Mouse (Mus musculus) cerebellum, adult 11 months (tissue): ENCODE measurements around the gene Nrcam.
"Not testable (repeated sequence)": the region's sequence is repeated elsewhere in the genome, so short reads cannot be mapped to it uniquely, and the experiment has no call there.

Source experiments
- DNase-seq: peaks from one replicate; pipeline ENCODE4 v3.0.0; 2022

Gene Nrcam

DNA sequence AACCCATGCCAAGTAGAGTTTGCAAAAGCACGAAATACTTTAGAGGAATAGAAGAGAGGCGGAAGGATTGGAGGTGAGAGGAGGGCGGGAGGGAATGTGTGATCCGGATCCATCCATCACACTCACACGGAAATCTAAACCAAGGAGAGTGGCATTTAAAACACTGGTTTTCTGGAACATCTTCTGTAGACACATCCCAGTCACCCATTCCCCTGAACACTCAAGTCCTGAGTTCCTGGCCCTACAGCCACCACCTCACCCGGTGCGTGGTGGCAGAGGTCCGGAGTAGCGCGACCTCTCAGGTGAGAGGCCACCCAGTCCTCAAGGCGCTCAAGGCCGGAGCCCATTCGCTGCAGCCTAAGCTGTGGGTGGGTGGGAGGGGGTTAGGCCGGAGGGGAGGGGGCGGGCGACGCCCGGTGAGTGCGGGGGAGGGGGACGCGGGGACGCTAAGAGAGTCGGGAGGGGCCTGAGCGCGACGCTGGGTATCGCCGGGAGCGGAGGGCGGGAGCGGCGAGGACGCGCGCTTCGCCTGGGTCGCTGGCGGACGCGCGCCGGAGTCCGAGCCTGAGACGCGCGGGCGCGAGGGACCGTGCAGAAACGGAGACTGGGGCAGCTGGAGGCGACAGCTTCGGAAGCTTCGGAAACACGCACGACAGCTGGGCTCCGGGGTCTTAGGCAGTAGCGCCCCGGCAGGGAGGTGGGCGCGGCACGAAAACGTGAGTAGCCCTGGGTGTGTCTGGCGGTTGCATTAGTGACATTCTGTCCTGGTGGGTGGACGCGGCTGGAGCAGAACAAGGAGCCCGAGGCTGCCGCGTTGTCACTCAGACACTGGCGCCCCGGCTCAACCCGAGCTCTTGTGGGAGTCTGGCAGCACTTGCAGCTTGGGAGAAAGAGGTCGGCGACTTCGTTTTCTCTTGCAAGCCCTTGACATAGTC lies at the start of gene Nrcam:
Nrcam (plus strand) TSS at position 505 of the 935 bp plus-strand sequence.
- peak; percentile 70 for DNase-seq

DNA sequence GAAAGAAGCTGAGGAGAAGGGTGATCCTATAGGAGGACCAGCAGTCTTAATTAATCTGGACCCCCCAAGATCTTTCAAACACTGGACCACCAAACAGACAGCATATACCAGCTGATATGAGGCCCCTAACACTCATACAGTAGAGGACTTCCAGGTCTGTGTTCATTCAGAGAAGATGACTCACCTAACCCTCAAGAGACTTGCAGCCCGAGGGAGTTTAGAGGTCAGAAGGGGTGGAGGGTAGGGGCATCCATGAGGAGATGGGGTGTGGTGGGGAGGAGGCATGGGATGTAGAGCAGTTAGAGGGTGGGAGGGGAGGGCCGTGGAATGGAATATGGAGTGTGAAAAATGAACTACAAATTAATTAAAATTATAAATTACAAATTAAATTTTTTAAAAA lies 48.5 kb upstream of the Nrcam start:
- not testable (repeated sequence) for DNase-seq

DNA sequence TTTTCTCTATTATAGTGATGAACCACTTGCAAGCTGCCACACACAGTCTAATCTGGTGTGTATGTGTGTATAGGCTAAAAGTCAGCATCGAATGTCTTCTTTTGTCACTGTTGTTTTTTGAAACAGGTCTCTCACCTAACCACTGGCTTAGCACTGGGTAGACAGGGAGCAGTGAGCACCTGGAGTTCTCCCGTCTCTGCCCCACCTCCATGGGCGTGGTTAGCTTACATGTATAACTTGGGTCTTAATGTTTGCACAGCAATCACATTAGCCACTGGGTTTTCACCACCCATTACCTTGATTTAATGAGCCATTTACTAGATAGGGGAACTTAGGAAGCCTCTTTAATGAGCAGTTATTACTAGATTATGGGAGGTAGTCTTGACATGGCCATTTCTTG lies 47.2 kb upstream of the Nrcam start:
- no peak for DNase-seq

DNA sequence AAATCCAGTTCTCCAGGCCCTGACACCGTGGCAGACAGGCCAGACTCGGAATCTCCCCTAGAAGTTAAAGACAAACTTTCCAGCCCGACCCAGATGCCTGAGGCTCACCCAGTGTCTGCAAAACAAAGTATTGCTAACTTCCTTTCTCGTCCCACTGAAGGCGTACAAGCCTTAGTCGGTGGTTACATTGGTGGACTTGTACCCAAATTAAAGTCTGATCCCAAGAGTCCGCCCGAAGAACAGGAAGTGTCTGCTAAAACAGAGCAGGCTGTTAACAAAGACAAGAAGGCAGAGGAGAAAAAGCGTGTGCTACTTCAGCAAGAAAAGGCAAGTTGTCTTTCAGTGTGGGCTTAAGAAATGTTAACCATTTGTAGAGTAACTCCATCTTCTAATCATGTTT lies 45.3 kb upstream of the Nrcam start:
- DNase-seq: no peak

DNA sequence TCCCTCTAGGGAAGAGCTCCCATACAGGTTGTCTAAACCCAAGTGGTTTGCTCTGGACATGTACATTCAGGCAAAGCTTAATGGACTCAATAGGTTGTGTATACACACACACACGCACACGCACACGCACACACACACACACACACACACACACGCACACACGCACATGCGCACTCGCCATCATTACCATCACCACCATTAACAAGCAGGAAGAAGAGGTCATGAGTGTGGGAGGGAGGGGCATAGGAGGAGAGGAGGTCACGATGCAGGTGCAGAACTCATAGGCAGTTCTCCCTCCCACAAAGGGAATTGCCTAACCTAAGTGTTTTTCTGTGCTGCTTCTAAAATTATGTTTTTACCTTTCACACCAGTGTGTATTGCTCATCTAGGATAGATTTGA lies 41.7 kb upstream of the Nrcam start:
- DNase-seq: no peak

DNA sequence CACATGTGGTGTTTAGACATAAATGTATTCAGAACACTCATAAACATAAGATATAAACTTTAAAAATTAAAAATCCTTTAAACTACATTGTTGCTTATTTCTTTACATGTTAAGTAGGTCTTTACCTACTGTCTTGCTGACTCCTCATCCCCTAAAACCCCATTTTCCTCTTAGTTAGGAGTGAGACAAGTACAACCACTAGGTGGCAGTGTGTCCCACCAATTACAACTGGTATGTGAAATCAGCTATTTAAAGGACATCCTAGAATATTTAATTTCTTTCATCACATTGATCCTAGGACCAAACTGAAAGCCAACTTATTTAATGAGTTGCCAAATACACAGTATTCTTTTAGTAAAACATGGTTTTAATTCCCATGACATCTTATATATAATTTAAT lies 36.4 kb upstream of the Nrcam start:
- DNase-seq: peak; percentile 62

DNA sequence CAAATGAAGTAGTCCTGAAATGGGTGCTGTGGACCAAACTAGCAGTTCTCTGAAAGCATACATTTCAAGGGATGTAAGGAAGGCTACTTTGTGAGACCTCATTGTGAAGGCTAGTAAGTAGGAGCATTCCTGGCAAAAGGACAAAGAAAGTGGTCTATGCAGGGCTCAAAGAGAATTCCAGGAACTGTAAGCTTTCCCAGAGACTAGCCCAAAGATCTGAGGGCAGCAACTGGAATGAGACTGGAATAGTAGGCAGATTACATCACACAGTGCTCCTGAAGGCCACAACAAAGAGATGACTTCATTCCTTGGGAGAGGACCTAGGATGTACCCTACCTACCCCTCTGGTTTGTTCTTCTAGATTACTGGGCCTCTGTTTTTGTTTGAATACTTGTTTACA lies 27.9 kb upstream of the Nrcam start:
- no peak for DNase-seq

DNA sequence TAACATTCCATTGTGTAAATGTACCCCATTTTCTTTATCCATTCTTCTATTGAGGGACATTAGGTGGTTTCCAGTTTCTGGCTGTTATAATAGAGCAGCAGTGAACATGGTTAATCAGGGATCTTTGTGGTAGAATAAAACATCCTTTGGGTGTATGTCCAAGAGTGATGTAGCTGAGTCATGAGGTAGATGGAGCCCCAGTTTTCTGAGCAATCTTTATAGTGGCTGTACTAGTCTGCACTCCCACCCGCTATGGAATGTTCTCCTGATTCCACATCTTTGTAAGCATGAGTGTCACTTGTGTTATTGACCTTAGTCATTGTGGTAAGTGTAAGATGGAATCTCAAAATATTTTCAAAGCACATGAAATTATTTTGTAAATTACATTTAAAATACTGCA lies 24.7 kb upstream of the Nrcam start:
- DNase-seq: no peak

DNA sequence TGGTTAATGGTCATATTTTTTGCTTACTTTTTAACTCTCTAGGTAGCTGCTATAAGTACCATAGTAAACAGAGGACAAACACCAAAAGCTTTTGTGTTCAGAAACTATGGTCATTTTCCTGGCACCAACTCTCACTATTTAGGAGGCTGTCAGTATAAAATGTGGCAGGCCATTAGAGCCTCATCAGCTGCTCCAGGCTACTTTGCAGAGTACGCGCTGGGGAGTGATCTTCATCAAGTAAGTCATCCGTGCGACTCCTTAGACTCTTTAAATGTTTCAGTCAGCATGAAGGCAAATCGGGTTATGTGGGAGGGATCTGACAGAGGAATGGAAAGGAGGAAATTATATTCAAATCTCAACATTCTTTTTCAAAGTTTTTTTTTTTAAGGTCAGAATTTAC lies 23.8 kb upstream of the Nrcam start:
- DNase-seq: no peak

DNA sequence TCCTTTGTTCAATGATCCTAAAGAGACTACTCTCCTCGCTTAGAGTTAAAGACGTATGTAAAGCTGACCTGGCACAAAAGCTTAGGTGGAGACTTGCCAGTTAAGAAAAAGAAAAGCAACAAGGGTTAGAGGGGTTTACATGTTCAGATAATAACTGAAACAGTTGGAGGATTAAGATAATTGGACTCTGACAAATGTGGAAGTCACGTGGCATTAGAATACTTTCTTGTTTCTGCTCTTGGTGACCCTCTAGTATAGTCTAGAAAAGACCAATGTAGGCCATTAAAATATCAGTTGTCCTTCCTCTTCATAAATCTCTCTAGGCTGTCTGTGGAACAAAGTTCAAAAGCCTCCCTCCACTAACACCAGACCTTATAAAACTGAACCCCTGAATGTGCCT lies 20.5 kb upstream of the Nrcam start:
- DNase-seq: no peak

DNA sequence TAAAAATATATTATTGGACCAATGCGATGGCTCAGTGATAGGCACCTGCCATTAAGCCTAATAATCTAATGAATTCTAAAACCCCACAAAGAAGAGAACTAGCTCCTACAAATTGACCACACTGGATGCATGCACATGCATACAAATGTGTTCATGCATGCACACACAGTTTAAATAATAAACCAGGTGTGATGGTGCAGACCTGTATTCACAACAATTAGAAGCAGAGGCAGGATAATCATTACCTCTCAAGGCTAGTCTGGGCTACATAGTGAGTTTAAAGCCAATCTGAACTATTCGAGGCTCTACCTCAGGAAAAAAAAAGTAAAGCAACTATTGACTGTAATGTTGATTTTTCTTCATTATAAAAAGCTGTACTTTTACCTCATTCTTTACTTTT lies 13.5 kb upstream of the Nrcam start:
- no peak for DNase-seq

DNA sequence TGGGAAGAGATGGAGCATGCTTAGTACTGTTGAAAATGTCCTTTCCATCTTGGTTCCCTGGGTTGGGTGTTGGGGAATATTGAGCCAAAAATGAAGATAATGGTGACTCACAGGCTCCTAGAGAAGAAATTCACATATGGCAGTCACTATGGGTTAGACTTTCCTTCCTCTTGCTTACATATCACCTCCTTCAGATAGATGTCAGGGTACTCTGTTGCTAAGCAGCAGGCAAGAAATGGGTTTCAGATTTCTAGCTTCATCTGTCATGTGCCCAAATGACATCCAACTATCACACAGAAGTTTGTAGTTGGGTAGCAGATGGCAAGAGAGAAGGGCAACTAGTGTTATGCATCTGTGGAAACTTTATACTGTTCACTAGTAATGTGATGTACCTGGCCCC lies 3.6 kb upstream of the Nrcam start:
- no peak for DNase-seq

DNA sequence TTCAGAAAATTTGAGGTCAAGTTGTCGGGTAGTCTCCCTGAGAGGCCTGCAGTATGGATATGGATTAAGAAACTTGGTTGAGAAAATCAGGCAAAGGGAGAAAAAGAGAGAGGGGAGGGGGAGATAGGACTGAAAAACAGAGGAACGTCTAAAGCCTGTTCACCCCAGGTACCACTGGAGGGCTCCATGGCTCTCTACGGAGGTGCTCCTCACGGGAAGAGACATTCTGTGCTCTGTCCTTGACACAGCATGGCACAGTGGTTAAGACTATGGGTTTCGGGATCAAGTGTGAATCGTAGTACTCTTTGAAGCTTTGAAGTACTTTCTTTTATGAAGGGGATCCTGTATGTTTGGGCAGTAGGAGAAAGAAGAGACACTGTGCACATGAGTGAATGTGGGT lies 1.2 kb upstream of the Nrcam start:
- DNase-seq: peak; percentile 26

DNA sequence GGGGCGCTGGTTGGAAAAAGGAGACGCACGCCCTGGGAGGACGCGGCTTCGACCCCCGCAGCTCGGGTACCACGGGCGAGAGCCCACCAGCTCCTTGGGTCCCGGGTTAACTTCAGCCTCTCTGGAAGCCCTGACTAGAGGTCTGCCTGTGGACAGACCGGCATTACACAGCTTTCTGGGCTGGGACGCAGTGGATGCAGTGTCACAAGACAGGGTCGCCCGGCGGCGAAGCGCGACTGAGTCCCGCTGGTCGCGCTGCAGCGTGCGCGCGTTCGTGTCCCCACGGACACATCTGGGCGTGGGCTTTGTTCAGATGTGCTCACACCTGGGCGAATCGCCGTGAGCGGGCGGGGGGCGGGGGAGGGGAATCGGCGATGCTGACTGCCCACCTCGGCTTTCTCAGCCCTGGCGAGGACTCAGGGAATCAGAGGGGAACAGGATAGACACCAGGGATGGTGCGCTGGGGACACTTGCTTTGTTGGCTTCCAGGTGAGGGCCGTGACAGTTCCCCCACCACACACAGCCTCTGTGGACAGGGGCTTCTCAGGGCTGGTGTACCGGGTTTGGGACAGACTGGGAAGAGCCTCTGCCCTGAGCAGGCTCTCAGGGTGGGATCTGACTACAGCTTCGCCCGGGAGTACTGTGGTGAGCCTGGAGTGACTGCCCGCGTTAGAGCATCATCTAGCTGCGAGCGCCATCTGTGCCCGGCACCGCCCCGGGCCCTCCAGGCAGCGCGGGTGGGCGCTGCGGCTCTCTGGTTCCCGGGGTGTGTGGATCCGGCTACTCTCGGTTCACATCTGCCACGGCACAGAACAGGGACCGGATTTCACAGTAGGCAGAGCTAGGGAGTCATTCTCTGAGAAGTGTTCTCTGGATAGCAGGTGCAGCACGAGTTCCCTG lies 881 bp downstream of the Nrcam start:
- peak; percentile 60 for DNase-seq

DNA sequence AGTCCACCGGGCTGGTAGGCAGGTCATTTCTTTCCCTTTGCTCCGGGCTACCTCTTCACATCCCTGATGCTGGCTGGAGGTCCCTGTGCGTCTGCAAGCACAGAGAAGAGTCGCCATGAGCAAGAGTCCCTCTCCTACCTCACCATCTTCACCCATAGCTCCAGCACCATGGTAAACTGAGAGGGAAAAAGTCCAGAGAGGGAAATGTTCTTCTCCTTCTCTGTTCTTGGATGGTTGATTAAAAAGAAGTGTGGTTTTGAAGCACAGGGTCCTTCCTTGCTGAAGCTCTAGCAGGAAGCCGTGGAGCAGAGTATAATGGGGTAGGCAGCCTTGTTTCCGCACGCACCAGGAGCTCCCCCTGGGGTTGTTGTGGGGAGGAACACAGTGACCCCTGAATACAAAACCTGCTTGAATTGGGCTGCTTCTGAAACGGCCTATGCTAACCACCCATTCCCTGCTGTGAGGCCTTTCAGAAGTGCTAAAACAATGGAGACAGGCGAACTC lies 1.6 kb downstream of the Nrcam start:
- no peak for DNase-seq

DNA sequence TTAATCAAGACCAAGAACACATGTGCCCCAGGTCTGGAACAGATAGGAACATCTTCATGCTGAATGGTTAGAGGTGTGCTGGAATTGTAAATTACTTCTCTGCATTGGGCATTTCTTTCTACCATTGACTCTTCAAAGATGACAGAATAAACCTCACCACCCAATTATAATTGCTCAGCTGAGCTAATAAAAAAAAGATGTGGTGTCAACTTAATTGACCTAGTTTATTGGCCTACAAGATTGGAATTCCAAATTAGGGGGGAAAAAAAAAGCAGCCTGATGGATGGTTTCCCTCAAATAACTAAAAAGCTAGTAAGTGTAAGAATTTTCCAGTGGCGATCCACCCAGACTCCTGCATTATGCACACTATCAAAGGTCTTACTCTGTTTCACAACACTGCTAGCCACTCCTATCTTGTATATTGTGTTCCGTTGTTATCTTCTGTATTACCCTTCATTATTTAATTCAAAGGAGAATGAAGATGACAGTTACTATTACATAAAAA lies 8.5 kb downstream of the Nrcam start:
- no peak for DNase-seq

DNA sequence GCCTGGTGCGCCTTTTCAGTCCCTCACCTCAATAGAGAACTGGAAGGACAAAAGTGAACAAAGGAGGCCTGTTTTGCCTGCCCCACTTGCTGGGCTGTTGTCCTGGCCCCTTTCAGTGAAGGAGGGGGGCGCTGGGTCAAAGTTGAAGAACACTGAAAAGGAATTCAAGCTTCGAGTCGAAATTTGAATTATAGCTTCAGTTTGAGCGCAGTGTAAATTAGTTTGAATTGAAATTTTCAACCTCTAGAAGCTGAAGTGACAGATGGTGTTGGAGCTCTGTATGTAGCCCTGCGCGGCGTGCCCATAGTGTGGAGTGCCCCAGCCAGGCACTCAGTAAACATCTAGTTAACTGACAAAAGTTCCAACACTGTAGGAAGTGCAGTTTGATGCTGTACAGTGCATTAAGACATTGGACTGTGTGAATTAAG lies 9.5 kb downstream of the Nrcam start:
- no peak for DNase-seq

DNA sequence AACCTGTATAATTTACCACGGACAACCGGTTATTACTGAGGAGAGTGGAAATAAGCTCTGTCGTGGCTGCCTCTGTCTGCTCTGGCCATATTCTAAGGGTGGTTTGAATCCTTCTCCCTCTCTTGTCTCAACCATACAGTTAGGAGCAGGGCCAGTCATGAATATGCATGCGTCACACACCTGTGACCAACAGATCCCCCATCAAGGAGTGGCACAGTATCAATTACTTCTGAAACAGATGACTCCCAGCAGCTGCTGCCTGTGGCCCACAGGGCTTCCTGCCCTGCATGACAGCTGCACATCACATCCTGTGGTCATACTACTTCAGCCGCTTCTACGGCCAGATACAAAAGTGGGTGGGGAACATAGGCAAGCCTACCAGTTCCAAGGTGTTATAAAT lies 15.4 kb downstream of the Nrcam start:
- no peak for DNase-seq

DNA sequence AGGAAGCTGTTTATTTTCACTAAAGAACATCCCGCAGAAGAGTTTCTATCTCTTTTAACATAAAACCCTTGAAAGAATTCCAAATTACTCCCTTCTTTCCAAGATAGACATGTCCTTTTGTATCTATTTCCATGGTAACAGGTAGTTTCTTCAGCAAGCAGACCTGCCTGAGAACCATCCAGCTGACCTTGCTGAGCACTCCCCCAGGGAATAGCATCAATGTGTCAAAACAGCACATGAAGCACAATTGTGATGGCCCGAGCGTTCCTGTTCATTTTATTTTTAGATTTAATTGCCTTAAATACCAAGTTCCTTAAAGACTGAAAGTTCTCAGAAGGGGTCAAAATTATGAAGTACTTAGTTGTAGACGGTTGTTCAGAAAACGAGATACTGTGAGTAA lies 16.6 kb downstream of the Nrcam start:
- DNase-seq: no peak

DNA sequence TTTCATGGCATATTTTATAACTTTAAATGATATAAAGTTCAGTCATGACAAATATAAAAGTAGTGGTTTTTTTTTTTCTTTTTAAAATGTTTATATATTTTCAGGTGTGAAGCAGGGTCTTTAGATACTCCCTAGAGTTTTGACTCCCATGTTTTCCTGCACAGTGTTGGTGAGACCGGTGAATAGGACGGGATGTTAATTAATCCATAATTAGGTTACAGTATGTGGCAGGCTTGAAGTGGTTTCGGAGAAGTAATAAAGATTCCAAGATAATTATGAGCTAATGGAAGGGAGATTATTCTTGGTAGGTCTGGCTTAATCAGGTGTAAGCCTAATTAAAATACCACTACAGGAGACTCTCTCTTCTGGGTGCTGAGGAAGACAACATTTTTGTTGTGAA lies 17.5 kb downstream of the Nrcam start:
- no peak for DNase-seq

DNA sequence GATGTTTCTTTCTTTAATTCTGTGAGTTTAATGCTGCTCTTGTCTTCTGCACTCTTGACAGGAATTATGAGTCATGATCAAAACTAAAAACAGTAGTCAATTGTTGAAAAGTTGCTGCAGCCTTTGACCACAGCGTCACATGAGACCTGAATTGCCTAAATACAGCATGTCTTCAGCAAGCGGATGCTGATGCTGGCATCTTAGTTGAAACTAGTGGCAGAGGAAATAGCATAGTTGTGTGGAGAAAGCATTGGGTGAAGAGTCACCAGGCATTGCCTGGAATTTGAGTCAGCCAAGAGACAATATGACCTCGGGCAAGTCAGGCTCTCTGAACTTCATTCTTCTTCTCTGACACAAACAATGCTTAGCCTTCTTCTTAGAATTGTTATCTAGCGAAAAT lies 26.4 kb downstream of the Nrcam start:
- DNase-seq: no peak

DNA sequence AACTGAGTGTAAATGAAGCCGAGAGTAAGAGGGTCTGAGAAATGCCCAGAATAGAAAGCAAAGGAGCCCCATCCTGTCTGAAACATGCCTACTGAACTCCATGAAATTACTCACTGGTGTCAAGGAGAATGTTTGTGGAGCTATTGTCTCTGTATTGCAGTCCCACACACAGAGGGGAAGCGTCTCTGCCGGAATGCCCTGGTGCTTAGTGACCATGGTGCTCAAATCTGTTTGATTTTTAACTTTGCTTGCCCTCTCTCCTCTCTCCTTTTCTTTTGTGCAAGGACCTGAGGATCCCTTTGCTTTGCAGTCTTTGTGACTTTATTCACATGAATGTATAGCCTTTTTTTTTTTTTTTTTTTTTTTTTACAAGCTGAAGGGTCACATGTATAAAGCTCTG lies 28.8 kb downstream of the Nrcam start:
- DNase-seq: no peak

DNA sequence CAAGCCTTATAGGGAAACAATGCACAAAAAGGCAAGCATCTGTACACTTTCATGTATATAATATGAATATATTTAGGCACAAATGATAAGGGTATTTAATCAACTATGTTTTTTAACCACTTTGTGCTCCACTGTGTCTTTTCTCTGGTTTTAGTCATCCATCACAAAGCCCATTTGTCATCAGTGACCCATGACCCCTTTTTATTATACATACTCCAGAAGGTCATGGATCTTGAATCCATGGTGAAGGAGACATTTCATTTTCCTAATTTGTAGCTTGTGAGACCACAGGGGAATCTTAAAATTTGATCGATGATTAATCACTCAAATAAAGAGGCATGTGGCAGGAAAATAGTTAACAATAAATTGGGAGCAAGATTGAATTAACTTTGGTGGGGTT lies 29.2 kb downstream of the Nrcam start:
- no peak for DNase-seq
